11 mouse cellular contexts compared by ENCODE assay signal in genomic region chr1:61587251-61587650, GRCm38 (mm10).
"Had no signal": no experiment of that assay in that cellular context is flagged by ENCODE, and none has a peak within 500 bp of the region (broad histone marks: within the 10 kb centered on the region; RNA-seq: fewer than 3 reads in every experiment).

No protein-coding gene starts in this region.

- H3K4me1 ChIP-seq: limb, embryonic 13.5 days; midbrain, embryonic 12.5 days; neural tube, embryonic 13.5 days; stomach, embryonic 15.5 days had no signal

- H3K4me2 ChIP-seq: limb, embryonic 13.5 days; midbrain, embryonic 12.5 days; neural tube, embryonic 13.5 days; stomach, embryonic 15.5 days had no signal

- H3K9ac ChIP-seq: limb, embryonic 13.5 days; liver, embryonic 14.5 days; midbrain, embryonic 12.5 days; neural tube, embryonic 13.5 days; stomach, embryonic 15.5 days had no signal

- H3K9me3 ChIP-seq: limb, embryonic 13.5 days; midbrain, embryonic 12.5 days; neural tube, embryonic 13.5 days; stomach, embryonic 15.5 days had no signal

- H3K27ac ChIP-seq: limb, embryonic 13.5 days; liver, embryonic 14.5 days; midbrain, embryonic 12.5 days; neural tube, embryonic 13.5 days; stomach, embryonic 15.5 days had no signal

- H3K27me3 ChIP-seq: limb, embryonic 13.5 days; midbrain, embryonic 12.5 days; neural tube, embryonic 13.5 days; stomach, embryonic 15.5 days had no signal

- ATAC-seq: midbrain, embryonic 16.5 days had no signal

- H3K36me3 ChIP-seq: limb, embryonic 13.5 days; midbrain, embryonic 12.5 days; neural tube, embryonic 13.5 days; stomach, embryonic 15.5 days had no signal

- DNase-seq: left cerebral cortex, postnatal 4 days; lung, adult 18-20 months; retina, postnatal 1 day; thymus, adult 2 months; thymus, postnatal 36 days had no signal

- H3K4me3 ChIP-seq: limb, embryonic 13.5 days; midbrain, embryonic 12.5 days; neural tube, embryonic 13.5 days; stomach, embryonic 15.5 days had no signal
